Mouse (Mus musculus) ES-CJ7 (cell line): ENCODE data around the gene Bcl11b.

Experiments used
- DNase-seq: peaks from one replicate; pipeline ENCODE4 v3.0.0; 2011; ENCODE audit warnings: low read depth, low spot score

Bcl11b gene

GRCm38 (mm10) chr12:107891449-107891848 lies 112.0 kb downstream of the Bcl11b start:
- no peak for DNase-seq

DNA sequence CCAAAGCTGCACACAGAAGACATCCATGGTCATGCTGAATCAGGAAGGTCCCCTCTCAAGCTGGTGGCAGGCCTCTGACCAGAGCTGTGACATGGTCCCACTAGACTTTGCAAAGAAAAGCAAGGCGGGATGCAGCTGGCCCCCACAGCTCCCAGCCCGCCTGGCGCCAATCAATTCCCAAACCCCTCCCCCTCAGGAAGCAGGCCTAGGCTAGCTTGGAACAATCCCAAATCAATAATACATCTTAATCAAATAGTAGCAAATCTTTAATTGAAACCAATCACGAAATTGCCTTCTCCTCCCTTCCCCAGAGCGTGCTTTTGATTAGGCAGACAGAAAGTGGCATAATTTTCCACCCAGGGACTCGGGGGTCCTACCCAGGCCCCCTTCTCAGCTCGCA lies 113.1 kb downstream of the Bcl11b start:
- DNase-seq, result no peak

DNA sequence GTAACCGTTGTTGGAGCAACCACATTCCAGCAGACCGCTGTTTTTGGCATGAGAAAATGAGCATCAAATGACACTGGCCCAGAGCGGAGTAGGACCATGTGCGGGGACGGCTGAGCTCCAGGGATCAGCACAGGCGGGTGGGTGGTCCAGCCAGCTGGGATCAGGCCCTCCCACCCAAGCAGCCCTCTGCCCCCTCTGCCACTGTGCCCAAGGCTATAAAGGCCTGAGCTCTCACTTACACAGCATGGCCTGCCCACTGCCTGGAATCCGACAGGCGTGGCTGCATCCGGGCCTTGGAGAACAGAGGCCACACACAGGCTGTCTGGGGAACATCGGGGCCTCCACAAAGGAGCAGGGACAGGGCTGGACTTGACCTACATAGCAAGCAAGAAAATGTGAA lies 113.6 kb downstream of the Bcl11b start:
- no peak for DNase-seq

DNA sequence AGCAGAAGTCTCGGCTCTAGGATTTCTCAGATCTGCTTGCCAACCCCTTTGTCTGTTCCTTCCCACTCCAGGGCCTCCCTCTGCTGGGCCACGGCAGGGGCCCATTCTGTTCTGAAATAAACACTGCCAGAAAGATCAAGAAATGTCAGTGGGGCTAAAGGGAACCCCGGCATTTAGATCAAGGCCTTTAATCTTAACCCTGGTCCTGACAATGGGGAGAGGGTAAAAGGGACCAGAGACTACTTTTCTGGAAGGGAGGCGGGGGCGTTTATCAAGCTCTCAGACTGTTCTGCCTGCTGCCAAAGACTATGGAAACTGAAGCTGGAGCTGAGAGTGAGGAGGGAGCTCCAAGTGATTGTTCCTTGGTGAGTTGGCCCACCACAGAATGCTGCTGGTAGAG lies 114.8 kb downstream of the Bcl11b start:
- DNase-seq, result no peak

DNA sequence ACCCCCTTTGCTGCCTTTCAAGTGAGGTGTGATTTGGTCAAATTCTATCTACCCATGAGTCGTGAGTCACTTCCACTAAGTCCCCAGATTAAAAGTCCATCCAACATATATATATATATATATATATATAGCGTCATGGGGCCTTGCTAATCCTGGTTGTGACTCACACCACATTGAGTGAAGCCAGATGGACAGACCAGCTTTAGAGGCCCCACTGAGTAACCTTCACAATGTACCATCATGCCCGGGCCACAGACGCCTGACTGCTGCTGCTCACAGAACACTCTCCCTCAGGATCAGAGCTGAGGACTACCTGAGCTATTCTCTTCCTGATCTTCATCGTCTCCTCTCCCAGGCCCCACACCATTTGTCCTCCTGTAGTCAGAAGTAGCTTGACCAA lies 115.4 kb downstream of the Bcl11b start:
- no peak for DNase-seq

- DNase-seq, result no peak
Measured at GRCm38 (mm10) chr12:107887621-107888020, 115.8 kb downstream of the Bcl11b start.

DNA sequence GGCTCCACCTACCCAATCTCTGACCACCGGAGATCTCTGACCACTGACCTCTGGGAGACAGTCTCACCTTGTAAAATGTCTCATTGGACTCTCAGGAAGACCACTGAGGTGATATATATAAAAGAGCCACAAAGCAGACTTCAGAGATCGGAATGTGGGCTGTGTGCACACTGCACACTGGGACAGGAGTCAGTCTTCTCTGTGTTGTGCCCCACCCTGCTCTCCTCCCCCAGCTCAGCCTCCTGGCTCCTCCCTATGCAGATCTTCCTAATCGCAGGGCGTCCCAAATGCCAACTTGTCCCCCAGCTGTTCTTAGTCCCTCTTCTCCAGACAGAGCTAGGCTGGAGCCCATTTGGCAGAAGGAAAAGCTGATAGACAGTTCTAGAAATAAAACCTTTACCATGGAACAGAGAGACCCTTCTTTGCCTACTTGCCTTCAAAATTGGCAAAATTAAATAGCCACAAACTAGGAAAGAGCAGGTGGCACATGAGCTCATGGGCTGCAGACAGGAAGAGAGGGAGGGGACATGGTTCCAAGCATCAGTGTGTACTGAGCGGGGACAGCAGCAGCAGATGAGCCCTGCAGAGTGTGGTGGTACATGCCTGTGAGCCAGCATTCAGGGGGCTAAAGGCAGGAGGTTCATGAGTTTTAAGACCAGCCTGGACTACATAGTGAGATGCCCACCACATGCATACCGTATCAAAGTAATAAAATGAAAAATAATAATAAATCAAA lies 118.9 kb downstream of the Bcl11b start:
- DNase-seq, result peak; percentile 37

GRCm38 (mm10) chr12:107881726-107882125 lies 121.7 kb downstream of the Bcl11b start:
- DNase-seq, result no peak

- DNase-seq, result no peak
Measured at GRCm38 (mm10) chr12:107880748-107881147, 122.7 kb downstream of the Bcl11b start.

- DNase-seq, result no peak
Measured at GRCm38 (mm10) chr12:107879114-107879777, 124.2 kb downstream of the Bcl11b start.

DNA sequence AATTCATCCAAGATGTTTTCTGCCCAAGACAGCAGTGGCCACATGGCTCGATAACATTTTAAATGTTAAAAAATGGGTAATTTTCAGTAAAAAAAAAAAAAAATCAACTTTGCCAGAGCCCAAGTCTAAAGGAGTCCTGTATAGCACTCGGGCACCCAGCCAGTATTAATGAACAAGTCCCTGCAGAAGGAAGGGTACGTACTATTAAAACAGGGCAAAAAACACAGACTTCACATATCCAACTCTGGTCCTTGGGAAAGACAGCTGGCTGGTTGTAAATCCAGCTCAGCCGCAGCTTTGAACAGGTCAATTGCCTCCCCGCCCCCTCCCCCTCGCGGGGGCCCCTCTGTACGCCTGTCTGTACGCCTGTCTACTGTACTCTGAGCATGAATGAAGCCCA lies 127.2 kb downstream of the Bcl11b start:
- no peak for DNase-seq

- no peak for DNase-seq
Measured at GRCm38 (mm10) chr12:107874467-107875142, 128.8 kb downstream of the Bcl11b start.

- DNase-seq, result no peak
Measured at GRCm38 (mm10) chr12:107869526-107870050, 133.8 kb downstream of the Bcl11b start.

- DNase-seq, result no peak
Measured at GRCm38 (mm10) chr12:107868291-107868690, 135.1 kb downstream of the Bcl11b start.
